Mouse (Mus musculus) CH12.LX (cell line): ENCODE data around the gene Tarbp1. TPM values are rescaled to one million over a fixed set of nuclear protein-coding genes. Genes with fewer than 3 reads are reported as not detected.

Experiments used
- DNase-seq: peaks from one replicate; pipeline ENCODE4 v3.0.0-alpha.2; 2013; ENCODE audit errors: extremely low read depth
- H3K27ac ChIP-seq: 2 replicates; pipeline ENCODE4 v1.5.1; 2012; ENCODE audit warnings: low read depth, mild to moderate bottlenecking, control low read depth, moderate library complexity; ENCODE audit not compliant: insufficient read depth
- H3K27me3 ChIP-seq: replicated peaks from 2 replicates; pipeline ENCODE3; 2012; ENCODE audit warnings: inconsistent platforms
- H3K36me3 ChIP-seq, 2 experiments: replicated peaks in 1 of 2; 2 replicates each; pipeline versions ENCODE3 to v1.6.1; 2012; ENCODE audit warnings: inconsistent platforms in 1 of 2, low read length in 1 of 2, mild to moderate bottlenecking in 1 of 2, mixed read lengths in 1 of 2, moderate library complexity in 1 of 2; ENCODE audit not compliant: control insufficient read depth in 1 of 2, insufficient read depth in 1 of 2
- H3K4me1 ChIP-seq, 2 experiments: 2 replicates each; pipeline ENCODE4 v1.6.1; 2012; ENCODE audit warnings: inconsistent platforms in 1 of 2, moderate library complexity in 1 of 2; ENCODE audit not compliant: insufficient read depth in 2 of 2, control insufficient read depth in 1 of 2
- H3K4me2 ChIP-seq: 2 replicates; pipeline ENCODE4 v1.6.1; 2012; ENCODE audit warnings: low read depth, mild to moderate bottlenecking, control low read depth; ENCODE audit not compliant: poor library complexity, insufficient read depth, severe bottlenecking
- H3K4me3 ChIP-seq, 3 experiments: fragments of 150-350 bp in 1 of 3; sonication (generic) in 1 of 3; replicated peaks in 1 of 3; 2 replicates each; pipeline versions ENCODE3 to v1.5.1; 2011 to 2012; ENCODE audit warnings: low read depth in 2 of 3, low read length in 2 of 3, mild to moderate bottlenecking in 2 of 3, moderate library complexity in 2 of 3, control low read depth in 1 of 3, improper control_type of control experiment in 1 of 3, inconsistent platforms in 1 of 3, mixed read lengths in 1 of 3; ENCODE audit not compliant: poor library complexity in 1 of 3
- H3K79me2 ChIP-seq: replicated peaks from 2 replicates; pipeline ENCODE4 v1.6.1; 2012; ENCODE audit warnings: mild to moderate bottlenecking, moderate library complexity; ENCODE audit not compliant: control insufficient read depth, poor library complexity, insufficient read depth, severe bottlenecking; ENCODE audit errors: extremely low read depth
- H3K9ac ChIP-seq: 2 replicates; pipeline ENCODE4 v1.6.1; 2012; ENCODE audit warnings: low read depth, mild to moderate bottlenecking, control low read depth, moderate library complexity; ENCODE audit not compliant: insufficient read depth
- H3K9me3 ChIP-seq: replicated peaks from 2 replicates; pipeline ENCODE3; 2012; ENCODE audit warnings: low read length, inconsistent platforms, mixed read lengths
- CTCF ChIP-seq, 2 experiments: IDR thresholded peaks in 1 of 2; conservative IDR thresholded peaks in 1 of 2; 2 replicates each; pipeline ENCODE4 v1.5.1; 2011 to 2012; ENCODE audit warnings: low read depth in 2 of 2, low read length in 2 of 2, improper control_type of control experiment in 1 of 2, inconsistent platforms in 1 of 2, mild to moderate bottlenecking in 1 of 2, moderate library complexity in 1 of 2
- E2F4 ChIP-seq: IDR thresholded peaks from 2 replicates; pipeline ENCODE4 v1.6.1; 2011; ENCODE audit warnings: low read depth, low read length, improper control_type of control experiment; ENCODE audit not compliant: insufficient replicate concordance
- JUN ChIP-seq: IDR thresholded peaks from 2 replicates; pipeline ENCODE4 v1.6.1; 2011; ENCODE audit warnings: low read depth, mild to moderate bottlenecking, low read length, improper control_type of control experiment, moderate library complexity; ENCODE audit not compliant: insufficient read depth
- MAX ChIP-seq: IDR thresholded peaks from 2 replicates; pipeline ENCODE4 v1.6.1; 2011; ENCODE audit warnings: low read length, improper control_type of control experiment
- MEF2A ChIP-seq: IDR thresholded peaks from 2 replicates; pipeline ENCODE4 v1.6.1; 2014; ENCODE audit warnings: low read depth, mild to moderate bottlenecking, inconsistent platforms, low read length, improper control_type of control experiment, borderline replicate concordance
- POLR2A ChIP-seq: IDR thresholded peaks from 2 replicates; pipeline ENCODE4 v1.6.1; 2011; ENCODE audit warnings: low read depth, mild to moderate bottlenecking, improper control_type of control experiment, low read length
- POLR2AphosphoS2 ChIP-seq: IDR thresholded peaks from 2 replicates; pipeline ENCODE4 v1.6.1; 2011; ENCODE audit warnings: low read depth, low read length, improper control_type of control experiment
- RAD21 ChIP-seq: IDR thresholded peaks from 2 replicates; pipeline ENCODE4 v1.6.1; 2011; ENCODE audit warnings: low read depth, mild to moderate bottlenecking, low read length, improper control_type of control experiment, moderate library complexity
- SMC3 ChIP-seq: IDR thresholded peaks from 2 replicates; pipeline ENCODE4 v1.6.1; 2011; ENCODE audit warnings: low read depth, low read length, improper control_type of control experiment
- TCF12 ChIP-seq: IDR thresholded peaks from 2 replicates; pipeline ENCODE4 v1.6.1; 2014; ENCODE audit warnings: low read depth, mild to moderate bottlenecking, inconsistent platforms, low read length, improper control_type of control experiment
- ZNF384 ChIP-seq: IDR thresholded peaks from 2 replicates; pipeline ENCODE4 v1.6.1; 2012; ENCODE audit warnings: low read depth, low read length, improper control_type of control experiment, inconsistent platforms
- dilution Hi-C: fragments of 300-500 bp; cut with MboI; formaldehyde crosslinking; loops from 2 replicates; pipeline ENCODE4 v1.14.3; 2020; ENCODE audit warnings: low sequenced_read_pairs; ENCODE audit not compliant: extremely low pct_unique_long_range_greater_than_20kb, extremely low pct_ligation_motif_present
- in situ Hi-C: fragments of 300-500 bp; cut with MboI; formaldehyde crosslinking; loops from 3 replicates; pipeline ENCODE4 v1.14.3; 2019; ENCODE audit warnings: low sequenced_read_pairs, low pct_ligation_motif_present, low pct_unique_long_range_greater_than_20kb, mixed read lengths
- polyA plus RNA-seq: library from polyadenylated mRNA; unstranded; fragments of >175 nt; gene quantifications from 2 replicates; pipeline ENCODE4 v1.2.1, GENCODE M21; 2012; ENCODE audit warnings: low read depth; ENCODE audit not compliant: insufficient read length
- total RNA-seq, 2 experiments: library from RNA; depleted of rRNA; stranded (reverse); fragments of 300-350 nt in 1 of 2; fragments of >200 nt in 1 of 2; gene quantifications; 2 replicates each; pipeline ENCODE4 v1.2.3; 2012 to 2014

Tarbp1 gene
- total and polyA plus RNA-seq, 3 experiments, result 10.3 to 10.7 (median 10.4) TPM

DNA sequence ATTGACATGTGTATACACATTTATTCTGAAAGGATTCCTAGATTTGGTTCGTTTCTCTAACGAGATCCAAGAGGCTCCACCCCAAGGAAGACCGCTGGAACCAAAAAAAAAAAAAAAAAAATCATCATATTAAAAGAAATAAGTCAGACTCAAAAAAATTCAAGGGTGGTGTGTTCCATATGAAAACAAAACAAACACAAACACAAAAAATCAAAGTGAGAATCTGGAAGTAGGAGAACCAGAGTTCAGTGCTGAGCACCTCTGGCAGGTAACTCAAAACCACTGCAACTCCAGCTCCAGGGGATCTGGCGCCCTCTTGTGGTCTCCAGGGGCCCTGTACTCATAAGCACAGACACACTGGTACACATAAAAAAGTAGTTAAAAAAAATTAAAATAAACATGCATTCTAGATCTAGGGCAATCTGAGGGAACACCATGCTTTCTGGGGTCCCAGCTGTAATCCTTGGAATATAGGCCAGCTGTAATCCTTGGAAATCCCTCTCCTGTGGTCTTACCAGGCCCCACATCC, 44.6 kb upstream of the Tarbp1 start:
- TF ChIP-seq SMC3, result no peak
- no peak for TF ChIP-seq ZNF384
- TF ChIP-seq POLR2AphosphoS2, result no peak
- no peak for TF ChIP-seq TCF12
- Histone ChIP-seq H3K27me3 (no peaks in the 10 kb centered on the region), H3K36me3 (no peaks in the 10 kb centered on the region), H3K9me3 (peaks cover 7% of the 10 kb centered on the region), H3K4me1 (no peaks in the 10 kb centered on the region), H3K79me2 (no peaks in the 10 kb centered on the region), H3K9ac (no peak overlapping the region), H3K27ac (no peak overlapping the region), H3K4me2 (no peak overlapping the region), H3K4me3 (no peak overlapping the region)
- no peak for DNase-seq
- dilution Hi-C loops, result no loop called here
- in situ Hi-C loops, result no loop called here

DNA sequence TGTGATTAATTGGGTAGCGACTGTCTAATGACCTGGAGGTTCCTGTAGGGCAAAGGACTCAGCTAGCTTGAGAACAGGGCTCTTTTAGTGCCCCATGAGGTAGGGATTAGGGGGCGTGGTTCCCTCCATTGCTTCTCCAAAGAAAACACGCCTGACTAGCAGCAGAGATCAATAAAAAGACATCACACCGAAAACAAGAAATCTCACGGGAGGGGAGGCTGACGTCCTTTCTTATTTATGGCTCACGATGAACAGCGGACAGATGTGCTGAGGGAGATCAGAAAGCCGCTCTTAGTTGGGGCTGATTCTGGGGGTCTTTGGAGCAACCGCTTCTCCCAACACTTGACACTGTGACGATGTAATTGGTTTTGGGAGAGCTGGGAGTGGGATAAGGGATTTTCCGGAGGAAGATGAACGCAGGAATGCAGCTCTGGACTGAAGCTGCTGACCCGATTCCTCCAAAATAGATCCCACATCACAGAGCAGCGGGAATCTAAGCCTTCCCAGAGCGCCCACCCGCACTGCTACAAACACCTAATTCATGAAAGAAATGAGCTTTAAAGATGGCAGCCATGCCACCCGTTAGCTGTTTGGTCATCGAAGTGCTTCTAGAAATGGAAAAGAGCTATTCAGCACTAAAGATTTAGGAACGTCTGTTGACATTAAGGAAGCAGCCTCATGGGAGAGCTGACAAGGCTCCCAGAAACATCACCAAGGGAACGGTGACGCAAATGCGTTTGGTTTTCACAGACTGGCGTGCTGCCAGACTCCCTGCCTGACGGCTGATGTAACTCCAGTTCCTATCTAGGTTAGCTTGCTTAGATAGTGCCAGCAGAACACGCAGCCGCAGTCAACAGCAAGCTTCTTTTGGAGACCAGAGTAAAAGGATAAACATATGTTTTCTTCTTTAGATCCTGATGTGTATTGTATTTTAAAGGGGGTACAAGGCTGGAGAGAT, 42.0 kb upstream of the Tarbp1 start:
- H3K79me2 ChIP-seq, result no peaks in the 10 kb centered on the region
- DNase-seq, result no peak
- in situ Hi-C loops, result no loop called here
- dilution Hi-C loops, result no loop called here
- H3K27me3 ChIP-seq, result no peaks in the 10 kb centered on the region
- no peaks in the 10 kb centered on the region for H3K4me1 ChIP-seq
- H3K36me3 ChIP-seq, result no peaks in the 10 kb centered on the region
- H3K9me3 ChIP-seq, result peaks cover 7% of the 10 kb centered on the region
- no peak for TF ChIP-seq RAD21
- TF ChIP-seq E2F4, result no peak
- no peak for TF ChIP-seq MEF2A
- no peak for TF ChIP-seq CTCF (conservative IDR thresholded peaks at IDR 0.05 in 1 of 2, IDR thresholded peaks at IDR 0.05 in 1 of 2; ENCODE audit: low read depth in 2 of 2, low read length in 2 of 2)
- TF ChIP-seq JUN, result no peak
- TF ChIP-seq POLR2A, result no peak
- no peak for TF ChIP-seq MAX
- TF ChIP-seq, all 38 proteins: peak for 0
- H3K9ac ChIP-seq, result no peak overlapping the region
- H3K27ac ChIP-seq, result no peak overlapping the region
- no peak overlapping the region for H3K4me2 ChIP-seq
- no peak overlapping the region for H3K4me3 ChIP-seq
